Mouse (Mus musculus) splenic B cell, adult 2 months (primary cell): ENCODE results near the gene Gm11114.

Source experiments
- DNase-seq: peaks from one replicate; pipeline ENCODE4 v3.0.0-alpha.2; 2011; ENCODE audit warnings: low read depth, low spot score
- H3K27me3 ChIP-seq: 2 replicates; pipeline ENCODE4 v1.6.1; 2012; ENCODE audit warnings: mild to moderate bottlenecking, low read length, moderate library complexity, mixed read lengths; ENCODE audit not compliant: control insufficient read depth, poor library complexity, insufficient read depth, severe bottlenecking
- H3K36me3 ChIP-seq: 2 replicates; pipeline ENCODE4 v1.6.1; 2012; ENCODE audit warnings: mild to moderate bottlenecking, low read length, moderate library complexity, mixed read lengths; ENCODE audit not compliant: control insufficient read depth, poor library complexity, insufficient read depth, severe bottlenecking

Gene Gm11114

GRCm38 (mm10) chr9:85336046-85336445, 23.5 kb downstream of the Gm11114 start:
- H3K27me3 ChIP-seq: no peaks in the 10 kb centered on the region
- DNase-seq: no peak
- H3K36me3 ChIP-seq: no peaks in the 10 kb centered on the region

DNA sequence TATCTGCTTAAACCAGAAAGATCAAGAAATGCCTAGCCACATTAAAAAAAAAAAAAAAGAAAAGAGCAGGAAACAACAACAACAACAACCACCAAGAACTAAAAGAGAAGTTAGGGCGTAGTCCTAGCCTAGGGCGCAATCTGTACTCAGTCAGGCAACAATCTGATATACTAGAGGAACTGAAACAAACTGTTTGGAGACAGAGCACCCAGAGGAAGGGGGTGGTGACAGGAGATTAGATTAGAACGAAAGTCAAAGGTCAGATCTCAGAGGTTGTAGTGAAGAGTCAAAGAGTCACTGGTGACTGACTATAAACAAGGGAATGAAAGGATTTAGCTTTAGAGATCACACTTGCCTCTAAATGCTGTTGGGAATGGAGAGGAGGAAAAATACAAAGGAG, 27.7 kb downstream of the Gm11114 start:
- H3K27me3 ChIP-seq: no peaks in the 10 kb centered on the region
- peak; percentile 70 for DNase-seq
- no peaks in the 10 kb centered on the region for H3K36me3 ChIP-seq

GRCm38 (mm10) chr9:85342892-85343785, 30.6 kb downstream of the Gm11114 start:
- no peak for DNase-seq
- no peaks in the 10 kb centered on the region for H3K36me3 ChIP-seq
- no peaks in the 10 kb centered on the region for H3K27me3 ChIP-seq

GRCm38 (mm10) chr9:85347823-85348523, 35.4 kb downstream of the Gm11114 start:
- no peak for DNase-seq
- H3K27me3 ChIP-seq: no peaks in the 10 kb centered on the region
- H3K36me3 ChIP-seq: no peaks in the 10 kb centered on the region

DNA sequence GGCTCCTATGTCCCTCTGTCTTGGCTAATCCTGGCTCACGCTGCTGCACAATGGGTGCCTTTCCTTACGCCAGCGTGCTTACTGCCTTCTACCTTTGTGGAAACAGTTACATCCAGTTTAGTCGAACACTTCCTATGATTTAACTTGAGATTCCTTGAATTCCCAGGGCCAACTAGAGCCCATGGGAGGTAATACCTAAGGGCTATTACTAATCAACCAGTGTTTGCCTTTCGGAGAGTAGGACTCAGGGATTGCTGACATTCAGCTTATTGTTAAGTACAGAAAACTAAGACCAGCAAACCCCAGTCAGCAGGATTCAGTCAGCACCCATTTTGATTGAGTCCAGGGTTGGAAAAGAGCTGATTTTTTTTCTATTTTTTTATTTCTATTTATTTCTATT, 43.0 kb downstream of the Gm11114 start:
- no peaks in the 10 kb centered on the region for H3K36me3 ChIP-seq
- H3K27me3 ChIP-seq: no peaks in the 10 kb centered on the region
- DNase-seq: no peak

- no peak for DNase-seq
- H3K27me3 ChIP-seq: no peaks in the 10 kb centered on the region
These were observed 44.7 kb downstream of the Gm11114 start for GRCm38 (mm10) chr9:85357154-85357860.

More at GRCm38 (mm10) chr9:85357154-85357860, 44.7 kb downstream of the Gm11114 start:
- H3K36me3 ChIP-seq: no peaks in the 10 kb centered on the region
